Mouse (Mus musculus): ENCODE measurements around the gene Vtcn1. TPM values are rescaled to one million over a fixed set of nuclear protein-coding genes. Genes with fewer than 3 reads are reported as not detected.

The Vtcn1 gene
- not detected in 2 replicates for polyA plus RNA-seq (2021; fragmentation: Nextera tagmentation)
- long read RNA-seq, experiment 1: 0 reads
- long read RNA-seq, experiment 2: 0 reads

GRCm38 (mm10) chr3:100825225-100825965, at the start of gene Vtcn1:
Vtcn1 (plus strand) TSS chr3:100825459.

GRCm38 (mm10) chr3:100921825-100922505, 96.7 kb downstream of the Vtcn1 start, which contains the start of gene Trim45:
Trim45 (plus strand) TSS chr3:100922202.

Other genes with a start within 250 kb of the Vtcn1 start
- 37.5 and 38.1 TPM in 2 replicates for gene Man1a2, start 140.0 kb upstream of the Vtcn1 start, polyA plus RNA-seq (2021; fragmentation: Nextera tagmentation)
- 2.8 and 3.8 TPM in 2 replicates for gene Trim45, start 96.7 kb downstream of the Vtcn1 start, polyA plus RNA-seq (2021; fragmentation: Nextera tagmentation)
- 0.33 and 0.48 TPM in 2 replicates for gene Ttf2, start 144.2 kb downstream of the Vtcn1 start, polyA plus RNA-seq (2021; fragmentation: Nextera tagmentation)
- 0.06 and 0.11 TPM in 2 replicates for gene Cd101, start 204.1 kb downstream of the Vtcn1 start, polyA plus RNA-seq (2021; fragmentation: Nextera tagmentation)

Data from left cerebral cortex, adult 6 months (tissue).